Mouse (Mus musculus): ENCODE data around the gene Snx20.

The Snx20 gene

GRCm38 (mm10) chr8:88604065-88605038, 31.6 kb downstream of the Snx20 start:
- peak; percentile 91 for DNase-seq (ENCODE audit: low read depth, low spot score)

- no peak for DNase-seq (ENCODE audit: low read depth, low spot score)
Measured at GRCm38 (mm10) chr8:88603446-88603989, 32.4 kb downstream of the Snx20 start.

GRCm38 (mm10) chr8:88599491-88599890, 36.4 kb downstream of the Snx20 start:
- DNase-seq (ENCODE audit: low read depth, low spot score), result no peak

GRCm38 (mm10) chr8:88598578-88598977, 37.4 kb downstream of the Snx20 start:
- no peak for DNase-seq (ENCODE audit: low read depth, low spot score)

- no peak for DNase-seq (ENCODE audit: low read depth, low spot score)
Measured at GRCm38 (mm10) chr8:88596042-88596441, 39.9 kb downstream of the Snx20 start.

GRCm38 (mm10) chr8:88593947-88594346, 42.0 kb downstream of the Snx20 start:
- DNase-seq (ENCODE audit: low read depth, low spot score), result no peak

- no peak for DNase-seq (ENCODE audit: low read depth, low spot score)
Measured at GRCm38 (mm10) chr8:88590226-88590625, 45.7 kb downstream of the Snx20 start.

GRCm38 (mm10) chr8:88588205-88588889, 47.6 kb downstream of the Snx20 start:
- no peak for DNase-seq (ENCODE audit: low read depth, low spot score)

- DNase-seq (ENCODE audit: low read depth, low spot score), result no peak
Measured at GRCm38 (mm10) chr8:88583863-88584262, 52.1 kb downstream of the Snx20 start.

- no peak for DNase-seq (ENCODE audit: low read depth, low spot score)
Measured at GRCm38 (mm10) chr8:88580785-88581184, 55.1 kb downstream of the Snx20 start.

- DNase-seq (ENCODE audit: low read depth, low spot score), result no peak
Measured at GRCm38 (mm10) chr8:88579668-88580330, 56.1 kb downstream of the Snx20 start.

- DNase-seq (ENCODE audit: low read depth, low spot score), result no peak
Measured at GRCm38 (mm10) chr8:88579246-88579645, 56.7 kb downstream of the Snx20 start.

GRCm38 (mm10) chr8:88578413-88579175, 57.3 kb downstream of the Snx20 start:
- DNase-seq (ENCODE audit: low read depth, low spot score), result no peak

GRCm38 (mm10) chr8:88577666-88578065, 58.3 kb downstream of the Snx20 start:
- no peak for DNase-seq (ENCODE audit: low read depth, low spot score)

Data from ES-CJ7 (cell line).